In the genomic region with DNA sequence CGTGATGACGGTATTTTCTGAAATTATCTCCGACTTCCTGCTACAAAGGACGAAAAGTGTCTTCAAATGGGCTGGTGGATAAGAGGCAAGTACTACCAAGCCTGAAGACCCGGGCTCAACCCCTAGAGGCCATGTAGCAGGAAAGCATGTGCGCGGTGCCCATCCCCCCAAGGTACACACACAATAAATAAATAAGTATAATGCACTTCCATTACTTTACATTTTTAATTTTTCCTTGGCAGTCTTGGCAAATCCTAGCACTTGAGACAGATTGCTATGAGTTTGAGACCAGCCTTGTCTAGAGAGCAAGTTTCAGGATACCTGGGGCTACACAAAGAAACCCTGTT, we compare ENCODE assay signal across 9 mouse cellular contexts. TPM values are rescaled to one million over a fixed set of nuclear protein-coding genes. Genes with fewer than 3 reads are reported as not detected.
DNase-seq lines count a peak whose midpoint lies in the region; ATAC-seq and TF ChIP-seq lines count a peak whose summit lies in the region.
"Had no signal": no experiment of that assay in that cellular context is flagged by ENCODE, and none has a peak within 500 bp of the region (broad histone marks: within the 10 kb centered on the region; RNA-seq: fewer than 3 reads in every experiment).

No protein-coding gene starts in this region.

- peaks cover 10% of the 10 kb centered on the region for H3K4me1 ChIP-seq in erythroblast, embryonic 14.5 days (ENCODE audit: control insufficient read depth)
- H3K4me1 ChIP-seq in CH12.LX (ENCODE audit: control insufficient read depth in 1 of 2, insufficient read depth in 2 of 2): peaks cover 11 to 44% of the 10 kb centered on the region in 2 experiments
- H3K4me1 ChIP-seq in forebrain, embryonic 14.5 days (ENCODE audit: control insufficient read depth, insufficient read depth, low read length): peaks cover 12% of the 10 kb centered on the region
- H3K4me1 ChIP-seq in liver, embryonic 14.5 days (replicated peaks; ENCODE audit: control insufficient read depth in 2 of 2, insufficient read depth in 2 of 2, low read length in 1 of 2): no peaks in the 10 kb centered on the region; a peak in 1 of 4 replicates

- no peak overlapping the region for H3K4me2 ChIP-seq in CH12.LX (ENCODE audit: insufficient read depth, low read depth, poor library complexity, severe bottlenecking)
- H3K4me2 ChIP-seq in forebrain, embryonic 14.5 days (ENCODE audit: low read length): peak overlapping the region; percentile 58
- peak overlapping the region; percentile 53 for H3K4me2 ChIP-seq in liver, embryonic 14.5 days (ENCODE audit: low read depth)

- peak overlapping the region; percentile 52 for H3K4me3 ChIP-seq in erythroblast, embryonic 14.5 days (replicated peaks)
- no peak overlapping the region for H3K4me3 ChIP-seq in CH12.LX (replicated peaks in 1 of 3; ENCODE audit: low read depth in 2 of 3, low read length in 2 of 3, poor library complexity in 1 of 3)
- H3K4me3 ChIP-seq in forebrain, embryonic 14.5 days (ENCODE audit: low read depth, low read length): peak overlapping the region; percentile 24
- H3K4me3 ChIP-seq in liver, embryonic 14.5 days (ENCODE audit: insufficient read depth in 1 of 2, low read depth in 2 of 2, low read length in 2 of 2): peak overlapping the region in 1 of 2 experiments; percentile 2; a peak in 1 of 4 replicates

- no peaks in the 10 kb centered on the region for H3K27me3 ChIP-seq in erythroblast, embryonic 14.5 days (ENCODE audit: control insufficient read depth)
- no peaks in the 10 kb centered on the region for H3K27me3 ChIP-seq in CH12.LX (replicated peaks)
- no peaks in the 10 kb centered on the region for H3K27me3 ChIP-seq in forebrain, embryonic 14.5 days (replicated peaks; ENCODE audit: control insufficient read depth, insufficient read depth, low read length)
- no peaks in the 10 kb centered on the region for H3K27me3 ChIP-seq in liver, embryonic 14.5 days (ENCODE audit: control insufficient read depth, insufficient read depth, low read length)

- H3K79me2 ChIP-seq in CH12.LX (replicated peaks; ENCODE audit: control insufficient read depth, extremely low read depth, insufficient read depth, poor library complexity, severe bottlenecking): no peaks in the 10 kb centered on the region

- no peak overlapping the region for H3K9ac ChIP-seq in CH12.LX (ENCODE audit: insufficient read depth, low read depth)
- peak overlapping the region; percentile 46; the same call in 1 of the 2 replicates for H3K9ac ChIP-seq in forebrain, embryonic 14.5 days (ENCODE audit: low read length)
- H3K9ac ChIP-seq in liver, embryonic 14.5 days (replicated peaks): no peak overlapping the region

- H3K27ac ChIP-seq in CH12.LX (ENCODE audit: insufficient read depth, low read depth): no peak overlapping the region
- 0 out of 2 replicates have a peak overlapping the region, but pooled peaks have one; percentile 33 for H3K27ac ChIP-seq in forebrain, embryonic 14.5 days (ENCODE audit: low read depth, low read length)
- no peak overlapping the region for H3K27ac ChIP-seq in liver, embryonic 14.5 days

- TF ChIP-seq EP300 in CH12.LX (IDR thresholded peaks at IDR 0.05; ENCODE audit: low read length): no peak
- TF ChIP-seq EP300 in liver, embryonic 14.5 days (IDR thresholded peaks at IDR 0.05; ENCODE audit: low read depth): no peak

- H3K36me3 ChIP-seq in erythroblast, embryonic 14.5 days (ENCODE audit: control insufficient read depth): no peaks in the 10 kb centered on the region
- peaks cover 14 to 60% of the 10 kb centered on the region in 2 experiments for H3K36me3 ChIP-seq in CH12.LX (replicated peaks in 1 of 2; ENCODE audit: control insufficient read depth in 1 of 2, insufficient read depth in 1 of 2, low read length in 1 of 2)
- no peaks in the 10 kb centered on the region for H3K36me3 ChIP-seq in forebrain, embryonic 14.5 days (ENCODE audit: control insufficient read depth, insufficient read depth, low read length)
- no peaks in the 10 kb centered on the region for H3K36me3 ChIP-seq in liver, embryonic 14.5 days (replicated peaks; ENCODE audit: control insufficient read depth, insufficient read depth, low read depth)

- no peaks in the 10 kb centered on the region for H3K9me3 ChIP-seq in erythroblast, embryonic 14.5 days (ENCODE audit: control insufficient read depth, low read length)
- H3K9me3 ChIP-seq in CH12.LX (replicated peaks; ENCODE audit: low read length): peaks cover 18% of the 10 kb centered on the region
- H3K9me3 ChIP-seq in forebrain, embryonic 14.5 days (replicated peaks; ENCODE audit: control insufficient read depth, low read length): no peaks in the 10 kb centered on the region
- H3K9me3 ChIP-seq in liver, embryonic 14.5 days (ENCODE audit: control insufficient read depth, low read length): no peaks in the 10 kb centered on the region

- TF ChIP-seq CTCF in CH12.LX (conservative IDR thresholded peaks at IDR 0.05 in 1 of 2, IDR thresholded peaks at IDR 0.05 in 1 of 2; ENCODE audit: low read depth in 2 of 2, low read length in 2 of 2): no peak
- TF ChIP-seq CTCF in liver, embryonic 14.5 days (IDR thresholded peaks at IDR 0.05; ENCODE audit: low read depth): no peak

- DNase-seq in CH12.LX (ENCODE audit: extremely low read depth): no peak
- DNase-seq in forebrain, embryonic 14.5 days (ENCODE audit: low spot score): peak; percentile 30
- no peak for DNase-seq in liver, embryonic 14.5 days (ENCODE audit: low read depth in 3 of 3, low spot score in 3 of 3)
- DNase-seq in adrenal gland, adult 18-20 months (ENCODE audit: low spot score in 2 of 2): no peak
- DNase-seq in kidney, adult 8-10 months: no peak
- no peak for DNase-seq in spleen, postnatal 4 days (ENCODE audit: low spot score in 2 of 2)
- DNase-seq: lung, postnatal 10 days had no signal

- no peak for TF ChIP-seq RAD21 in CH12.LX (IDR thresholded peaks at IDR 0.05; ENCODE audit: low read depth, low read length)

- ATAC-seq in erythroblast, adult 5-6 weeks (replicated peaks; ENCODE audit: low FRiP score, poor library complexity, severe bottlenecking): no peak
- ATAC-seq in forebrain, embryonic 14.5 days: no peak
- ATAC-seq in liver, embryonic 14.5 days (ENCODE audit: insufficient read depth): no peak

- no peak for TF ChIP-seq POLR2A in CH12.LX (IDR thresholded peaks at IDR 0.05; ENCODE audit: low read depth, low read length)

- dilution Hi-C loops in CH12.LX (cut with MboI; ENCODE audit: extremely low pct_ligation_motif_present, extremely low pct_unique_long_range_greater_than_20kb, low sequenced_read_pairs): no loop called here

- 26% methylated on average over 7 of the region's 7 CpGs for WGBS in forebrain, embryonic 14.5 days
- 44% methylated on average over 7 of the region's 7 CpGs for WGBS in liver, embryonic 14.5 days (ENCODE audit: insufficient replicate concordance)

- in situ Hi-C loops in CH12.LX (cut with MboI; ENCODE audit: low pct_ligation_motif_present, low pct_unique_long_range_greater_than_20kb, low sequenced_read_pairs): no loop called here

TF ChIP-seq in CH12.LX, 34 proteins besides CTCF, POLR2A, EP300 and RAD21:
- TF ChIP-seq MEF2A (IDR thresholded peaks at IDR 0.05; ENCODE audit: borderline replicate concordance, low read depth, low read length) (no peak), CHD2 (IDR thresholded peaks at IDR 0.05; ENCODE audit: low read length) (0 out of 2 replicates have a peak, but pooled peaks have one; percentile 19)

RNA-seq across cellular contexts. Expression of a gene that starts 20.4 kb away (rescaled TPM):
- 0.03 and 0.04 TPM in 2 replicates for polyA plus RNA-seq in erythroblast, embryonic 14.5 days (2012)
- 4.2 and 7.5 TPM in 2 replicates for total RNA-seq in erythroblast, adult 5-6 weeks (2015; ENCODE audit: low replicate concordance)
- 2.0 and 4.3 TPM in 2 replicates for total RNA-seq in erythroblast, adult 5-6 weeks (2017; ENCODE audit: low replicate concordance)
- total RNA-seq in CH12.LX (2012; rRNA removed) (37.0 and 44.5 TPM in 2 replicates), CH12.LX (2014; rRNA removed) (66.3 and 70.6 TPM in 2 replicates)
- 59.2 and 74.4 TPM in 2 replicates for polyA plus RNA-seq in CH12.LX (2012; ENCODE audit: insufficient read length, low read depth)
- 12.9 and 13.6 TPM in 2 replicates for polyA plus RNA-seq in forebrain, embryonic 14.5 days (2014; fragmentation: Nextera tagmentation; extraction: Ambion mirVana)
- 6.3 and 7.0 TPM in 2 replicates for polyA plus RNA-seq in liver, embryonic 14.5 days (2012; rRNA removed)
- 5.0 TPM in 2 replicates for polyA plus RNA-seq in liver, embryonic 14.5 days (2014; fragmentation: Nextera tagmentation; extraction: Ambion mirVana)
- total RNA-seq in adrenal gland, adult 18-20 months (2021): 10 to 100 TPM; 42.5 to 58.2 TPM

Comparison
In these comparisons a context has a peak if more than half of its experiments do, and no peak if none do; other contexts are left out.
1. H3K4me3 ChIP-seq: peak in erythroblast, embryonic 14.5 days (single experiment) and forebrain, embryonic 14.5 days (single experiment); none in CH12.LX (0 of 3).